Mouse (Mus musculus) embryonic facial prominence, embryonic 13.5 days (tissue): ENCODE results near the gene Gm13089. TPM values are rescaled to one million over a fixed set of nuclear protein-coding genes. Genes with fewer than 3 reads are reported as not detected.
"Not testable (repeated sequence)": the region's sequence is repeated elsewhere in the genome, so short reads cannot be mapped to it uniquely, and the experiment has no call there.

ENCODE experiments used
- ATAC-seq: fragments of 200-750 bp; cut with Nextera tagmentation; 2 replicates; pipeline ENCODE4 v1.8.0; 2017; ENCODE audit warnings: low read depth; ENCODE audit not compliant: insufficient number of reproducible peaks, insufficient read depth, low FRiP score, low TSS enrichment
- H3K27ac ChIP-seq: fragments of 300-500 bp; sonication (generic); 2 replicates; pipeline ENCODE4 v1.5.1; 2015; ENCODE audit warnings: moderate library complexity, mild to moderate bottlenecking, inconsistent platforms
- H3K27me3 ChIP-seq: fragments of 300-500 bp; sonication (generic); 2 replicates; pipeline ENCODE4 v1.6.1; 2015; ENCODE audit warnings: mild to moderate bottlenecking, inconsistent platforms
- H3K36me3 ChIP-seq: fragments of 300-500 bp; sonication (generic); 2 replicates; pipeline ENCODE4 v1.6.1; 2015; ENCODE audit warnings: mild to moderate bottlenecking, inconsistent platforms
- H3K4me1 ChIP-seq: fragments of 300-500 bp; sonication (generic); 2 replicates; pipeline ENCODE4 v1.6.1; 2015; ENCODE audit warnings: inconsistent platforms
- H3K4me2 ChIP-seq: fragments of 300-500 bp; sonication (generic); 2 replicates; pipeline ENCODE4 v1.6.1; 2015; ENCODE audit warnings: moderate library complexity, mild to moderate bottlenecking, inconsistent platforms
- H3K4me3 ChIP-seq: fragments of 300-500 bp; sonication (generic); 2 replicates; pipeline ENCODE4 v1.5.1; 2015; ENCODE audit warnings: mild to moderate bottlenecking, inconsistent platforms
- H3K9ac ChIP-seq: fragments of 300-500 bp; sonication (generic); 2 replicates; pipeline ENCODE4 v1.6.1; 2015; ENCODE audit warnings: mild to moderate bottlenecking, inconsistent platforms
- H3K9me3 ChIP-seq: fragments of 300-500 bp; sonication (generic); 2 replicates; pipeline ENCODE4 v1.6.1; 2016; ENCODE audit warnings: inconsistent platforms
- WGBS: fragments of 180-500 bp; shearing (Covaris S2); methylation state at CpG from one replicate; pipeline ENCODE4 v1.1.7; 2015; ENCODE audit warnings: mixed read lengths; 5-methylcytosine and 5-hydroxymethylcytosine counted together
- polyA plus RNA-seq: library from polyadenylated mRNA; unstranded; fragments of >200 nt; fragmentation: Nextera tagmentation; extraction: Ambion mirVana; gene quantifications from 2 replicates; pipeline ENCODE4 v1.2.1, GENCODE M21; 2015

The Gm13089 gene
- polyA plus RNA-seq, result not detected in 2 replicates

GRCm38 (mm10) chr4:143702611-143703010 lies at the start of gene Gm13089:
Gene Gm13089, minus strand, starts transcription at chr4:143702711.
- Histone ChIP-seq H3K9me3 (peaks cover 33% of the 10 kb centered on the region), H3K27me3 (no peaks in the 10 kb centered on the region), H3K4me1 (no peaks in the 10 kb centered on the region), H3K9ac (no peak within 1 kb of the TSS), H3K27ac (no peak within 1 kb of the TSS), H3K4me3 (no peak within 1 kb of the TSS), H3K4me2 (no peak within 1 kb of the TSS), H3K36me3 (no peaks in the 10 kb centered on the region)
- no peak for ATAC-seq
- WGBS, result 82% methylated on average over 2 of the region's 2 CpGs

GRCm38 (mm10) chr4:143719155-143719554 lies 16.6 kb upstream of the Gm13089 start, which contains the start of gene Gm13078:
Gene Gm13078, plus strand, starts transcription at chr4:143719455.
- no peak within 1 kb of the TSS for H3K4me2 ChIP-seq
- H3K36me3 ChIP-seq, result no peaks in the 10 kb centered on the region
- peaks cover 23% of the 10 kb centered on the region; the same call in 1 of the 2 replicates for H3K9me3 ChIP-seq
- H3K9ac ChIP-seq, result no peak within 1 kb of the TSS
- no peaks in the 10 kb centered on the region for H3K27me3 ChIP-seq
- no peak for ATAC-seq
- no peaks in the 10 kb centered on the region for H3K4me1 ChIP-seq
- no peak within 1 kb of the TSS for H3K27ac ChIP-seq
- H3K4me3 ChIP-seq, result no peak within 1 kb of the TSS
- 83% methylated on average over 1 of the region's 1 CpGs for WGBS

DNA sequence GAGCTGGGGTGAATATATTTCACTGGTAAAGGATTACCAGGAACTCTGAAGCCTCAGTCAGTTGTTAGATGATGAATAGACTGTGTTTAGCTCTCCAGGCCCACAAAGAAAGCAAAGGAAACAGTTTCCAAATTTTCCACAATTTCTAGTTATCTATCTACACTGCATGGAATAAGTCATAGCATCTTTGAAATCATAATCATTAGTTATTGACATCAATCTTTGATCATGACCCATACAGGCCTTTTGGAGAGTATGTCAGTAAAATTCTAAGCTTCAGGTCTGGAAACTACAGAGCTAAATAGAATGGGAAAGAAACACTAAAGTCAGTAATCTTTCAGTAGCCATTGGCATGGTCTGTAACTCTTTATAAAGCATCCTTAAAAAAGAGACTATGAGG lies 45.4 kb downstream of the Gm13089 start, which contains the start of gene Gm13088:
Gene Gm13088, minus strand, starts transcription at position 101 of the 400 bp plus-strand sequence.
- not testable (repeated sequence) for H3K4me3 ChIP-seq, H3K9ac ChIP-seq, H3K4me2 ChIP-seq, H3K9me3 ChIP-seq, H3K36me3 ChIP-seq, H3K4me1 ChIP-seq, ATAC-seq, H3K27me3 ChIP-seq, H3K27ac ChIP-seq

Other genes starting within 250 kb of the Gm13089 start
- gene Gm13043, start 191.4 kb downstream of the Gm13089 start, polyA plus RNA-seq, result not detected in 2 replicates
- gene Gm13040, start 166.8 kb downstream of the Gm13089 start, polyA plus RNA-seq, result not detected in 2 replicates
- not detected in 2 replicates for gene BC080695, start 151.0 kb downstream of the Gm13089 start, polyA plus RNA-seq
- gene Gm13057, start 151.0 kb downstream of the Gm13089 start, polyA plus RNA-seq, result not detected in 2 replicates
- gene Gm13083, start 87.7 kb downstream of the Gm13089 start, polyA plus RNA-seq, result not detected in 2 replicates
- gene Gm13088, start 45.5 kb downstream of the Gm13089 start, polyA plus RNA-seq, result not detected in 2 replicates
- gene Gm13078, start 16.7 kb upstream of the Gm13089 start, polyA plus RNA-seq, result not detected in 2 replicates
- not detected in 2 replicates for gene Gm13023, start 86.6 kb upstream of the Gm13089 start, polyA plus RNA-seq
- gene Gm13084, start 113.4 kb upstream of the Gm13089 start, polyA plus RNA-seq, result not detected in 2 replicates
- gene Gm13103, start 143.8 kb upstream of the Gm13089 start, polyA plus RNA-seq, result not detected in 2 replicates
- not detected in 2 replicates for gene Pramef6, start 197.7 kb upstream of the Gm13089 start, polyA plus RNA-seq
- not detected in 2 replicates for gene Pramef25, start 248.3 kb upstream of the Gm13089 start, polyA plus RNA-seq